20 mouse cellular contexts compared by ENCODE assay signal in the genomic region with DNA sequence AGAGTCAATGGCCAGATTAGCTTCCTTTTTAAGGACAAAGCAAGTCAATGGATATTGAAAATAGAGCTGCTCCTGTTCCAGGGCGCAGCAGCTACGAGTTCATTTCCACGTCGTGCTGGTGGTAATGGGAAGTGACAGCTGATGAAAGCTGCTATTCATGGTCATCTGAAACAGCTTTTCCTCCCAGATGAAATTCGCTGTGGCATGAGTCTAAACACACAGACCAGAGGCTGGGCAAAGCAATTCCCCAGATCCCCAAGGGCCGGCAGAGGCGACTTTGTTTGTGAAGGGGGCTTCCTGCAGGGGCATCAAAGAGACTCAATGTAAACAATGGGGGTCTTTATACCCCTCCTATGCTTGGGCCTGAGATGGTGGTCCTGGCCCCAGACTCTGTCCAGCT.
DNase-seq lines count a peak whose midpoint lies in the region; ATAC-seq and TF ChIP-seq lines count a peak whose summit lies in the region.
"Had no signal": no experiment of that assay in that cellular context is flagged by ENCODE, and none has a peak within 500 bp of the region (broad histone marks: within the 10 kb centered on the region; RNA-seq: fewer than 3 reads in every experiment).

No protein-coding gene starts in this region.

- no peaks in the 10 kb centered on the region for H3K36me3 ChIP-seq in lung, embryonic 14.5 days (ENCODE audit: insufficient read depth)
- no peaks in the 10 kb centered on the region for H3K36me3 ChIP-seq in embryonic facial prominence, embryonic 11.5 days (replicated peaks; ENCODE audit: control insufficient read depth, insufficient read depth, low read depth, low read length)
- H3K36me3 ChIP-seq in midbrain, embryonic 13.5 days: no peaks in the 10 kb centered on the region
- H3K36me3 ChIP-seq: heart, embryonic 13.5 days; intestine, embryonic 15.5 days; liver, embryonic 15.5 days had no signal

- no peak overlapping the region for H3K9ac ChIP-seq in lung, embryonic 14.5 days
- no peak overlapping the region for H3K9ac ChIP-seq in embryonic facial prominence, embryonic 11.5 days (replicated peaks; ENCODE audit: low read length)
- no peak overlapping the region for H3K9ac ChIP-seq in midbrain, embryonic 13.5 days (replicated peaks)
- H3K9ac ChIP-seq: forebrain, embryonic 13.5 days; heart, embryonic 13.5 days; intestine, embryonic 15.5 days; liver, embryonic 15.5 days had no signal

- no peak overlapping the region for H3K4me2 ChIP-seq in lung, embryonic 14.5 days
- no peak overlapping the region for H3K4me2 ChIP-seq in embryonic facial prominence, embryonic 11.5 days (ENCODE audit: low read depth, low read length)
- H3K4me2 ChIP-seq in midbrain, embryonic 13.5 days (replicated peaks): no peak overlapping the region
- H3K4me2 ChIP-seq: forebrain, embryonic 13.5 days; heart, embryonic 13.5 days; intestine, embryonic 15.5 days; liver, embryonic 15.5 days had no signal

- 18% methylated on average over 7 of the region's 7 CpGs for WGBS in lung, embryonic 14.5 days
- WGBS in embryonic facial prominence, embryonic 11.5 days: 14% methylated on average over 7 of the region's 7 CpGs
- 14% methylated on average over 7 of the region's 7 CpGs for WGBS in midbrain, embryonic 13.5 days

- no peak for ATAC-seq in lung, embryonic 14.5 days (ENCODE audit: insufficient read depth)
- ATAC-seq in embryonic facial prominence, embryonic 11.5 days (replicated peaks; ENCODE audit: insufficient number of reproducible peaks, low FRiP score, low TSS enrichment, low read depth): no peak
- peak; percentile 58 for ATAC-seq in midbrain, embryonic 13.5 days
- ATAC-seq: activated CD4-positive, CD25-positive, alpha-beta regulatory T cell, adult 4 months; forebrain, embryonic 13.5 days; intestine, embryonic 15.5 days; Patski had no signal

- intact Hi-C loops in left cerebral cortex, postnatal 36 days (cut with DNase I): no loop called here

- H3K27ac ChIP-seq in lung, embryonic 14.5 days (ENCODE audit: low read depth): no peak overlapping the region; the same call in 1 of the 2 replicates
- no peak overlapping the region for H3K27ac ChIP-seq in embryonic facial prominence, embryonic 11.5 days (replicated peaks; ENCODE audit: low read depth, low read length)
- no peak overlapping the region for H3K27ac ChIP-seq in midbrain, embryonic 13.5 days
- H3K27ac ChIP-seq in layer of hippocampus, adult 2 months: no peak overlapping the region
- H3K27ac ChIP-seq: forebrain, embryonic 13.5 days; heart, embryonic 13.5 days; intestine, embryonic 15.5 days; liver, embryonic 15.5 days had no signal

- no peaks in the 10 kb centered on the region for H3K27me3 ChIP-seq in lung, embryonic 14.5 days (ENCODE audit: insufficient read depth, low read length)
- H3K27me3 ChIP-seq in embryonic facial prominence, embryonic 11.5 days (ENCODE audit: control insufficient read depth, insufficient read depth, low read length): no peaks in the 10 kb centered on the region
- H3K27me3 ChIP-seq in midbrain, embryonic 13.5 days: peaks cover 19% of the 10 kb centered on the region
- H3K27me3 ChIP-seq: intestine, embryonic 15.5 days; liver, embryonic 15.5 days; Patski had no signal

- peak; percentile 40 for DNase-seq in lung, embryonic 14.5 days
- DNase-seq in lung, postnatal 14 days: no peak
- peak; percentile 66 for DNase-seq in embryo, embryonic 10 days (ENCODE audit: low spot score)
- DNase-seq in embryonic facial prominence, embryonic 11.5 days (ENCODE audit: low spot score): peak; percentile 65
- no peak for DNase-seq in layer of hippocampus, adult 2 months (ENCODE audit: low spot score in 2 of 2)
- no peak for DNase-seq in left cerebral cortex, postnatal 36 days (ENCODE audit: low spot score in 2 of 2)
- DNase-seq: adrenal gland, postnatal 36 days; cerebellum, adult 8-10 months; gastrocnemius, postnatal 36 days; heart, postnatal 36 days; lung, postnatal 4 days; spleen, adult 18-20 months; thymus, adult 2 months had no signal

- H3K4me1 ChIP-seq in lung, embryonic 14.5 days (ENCODE audit: insufficient read depth): peaks cover 5% of the 10 kb centered on the region
- H3K4me1 ChIP-seq in embryonic facial prominence, embryonic 11.5 days (ENCODE audit: control insufficient read depth, insufficient read depth, low read length): peaks cover 3% of the 10 kb centered on the region; the same call in 1 of the 2 replicates
- peaks cover 11% of the 10 kb centered on the region for H3K4me1 ChIP-seq in midbrain, embryonic 13.5 days (replicated peaks)
- H3K4me1 ChIP-seq: forebrain, embryonic 13.5 days; intestine, embryonic 15.5 days; liver, embryonic 15.5 days had no signal

- TF ChIP-seq CTCF in lung, embryonic 14.5 days (IDR thresholded peaks at IDR 0.05; ENCODE audit: low read depth): no peak
- TF ChIP-seq CTCF in layer of hippocampus, adult 2 months (conservative IDR thresholded peaks at IDR 0.05): no peak

- no peaks in the 10 kb centered on the region for H3K9me3 ChIP-seq in lung, embryonic 14.5 days (ENCODE audit: low read depth, low read length)
- no peaks in the 10 kb centered on the region for H3K9me3 ChIP-seq in embryonic facial prominence, embryonic 11.5 days (replicated peaks; ENCODE audit: control insufficient read depth, low read length)
- no peaks in the 10 kb centered on the region for H3K9me3 ChIP-seq in midbrain, embryonic 13.5 days
- H3K9me3 ChIP-seq: forebrain, embryonic 13.5 days; heart, embryonic 13.5 days; intestine, embryonic 15.5 days; liver, embryonic 15.5 days had no signal

- no peak overlapping the region for H3K4me3 ChIP-seq in lung, embryonic 14.5 days (ENCODE audit: low read depth, low read length)
- no peak overlapping the region for H3K4me3 ChIP-seq in embryonic facial prominence, embryonic 11.5 days (ENCODE audit: low read depth, low read length)
- no peak overlapping the region for H3K4me3 ChIP-seq in midbrain, embryonic 13.5 days (replicated peaks)
- H3K4me3 ChIP-seq in layer of hippocampus, adult 2 months: no peak overlapping the region
- H3K4me3 ChIP-seq: forebrain, embryonic 13.5 days; heart, embryonic 13.5 days; intestine, embryonic 15.5 days; liver, embryonic 15.5 days had no signal

Comparison
In these comparisons a context has a peak if more than half of its experiments do, and no peak if none do; other contexts are left out.
1. DNase-seq: peak in lung, embryonic 14.5 days (single experiment), embryo, embryonic 10 days (single experiment) and embryonic facial prominence, embryonic 11.5 days (single experiment); none in lung, postnatal 14 days (single experiment), layer of hippocampus, adult 2 months (0 of 2) and left cerebral cortex, postnatal 36 days (0 of 2).